Mouse (Mus musculus) adrenal gland, adult 2 months (tissue): ENCODE results near the gene Pik3ip1. TPM values are rescaled to one million over a fixed set of nuclear protein-coding genes. Genes with fewer than 3 reads are reported as not detected.

Experiments
- DNase-seq: peaks from one replicate; pipeline ENCODE4 v3.0.0; 2021
- polyA plus RNA-seq: library from polyadenylated mRNA; depleted of rRNA; stranded (reverse); fragments of >200 nt; gene quantifications from 2 replicates; pipeline ENCODE4 v1.2.3, GENCODE M21; 2012
- total RNA-seq, 2 experiments: library from RNA; stranded (reverse); gene quantifications; 2 replicates each; pipeline ENCODE4 v1.2.3; 2021

The Pik3ip1 gene
- total and polyA plus RNA-seq, 3 experiments: 8.0 to 40.3 (median 14.0) TPM

DNA sequence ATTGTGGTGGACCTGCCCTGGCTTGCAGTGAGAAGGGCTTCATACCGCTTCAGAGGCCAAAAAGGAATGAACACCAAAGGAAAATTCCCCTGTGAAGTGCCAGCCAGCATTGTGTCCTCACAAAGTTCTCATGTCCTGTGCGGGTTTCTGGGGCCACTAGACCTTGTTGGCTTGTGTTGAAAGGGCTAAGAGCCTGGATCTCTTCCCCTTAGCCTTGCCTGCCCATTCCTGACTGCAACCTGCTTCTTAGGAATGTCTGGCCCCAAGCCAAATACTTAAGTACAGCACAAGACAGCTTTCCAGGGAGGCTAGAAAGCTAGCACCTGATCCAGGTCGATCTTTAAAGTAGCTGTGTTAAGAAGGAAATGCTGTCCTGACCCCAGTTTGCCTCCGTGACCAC lies 27.4 kb upstream of the Pik3ip1 start:
- peak; percentile 19 for DNase-seq

GRCm38 (mm10) chr11:3305821-3306220 lies 24.4 kb upstream of the Pik3ip1 start:
- no peak for DNase-seq

GRCm38 (mm10) chr11:3307875-3308274 lies 22.3 kb upstream of the Pik3ip1 start:
- DNase-seq: no peak

DNA sequence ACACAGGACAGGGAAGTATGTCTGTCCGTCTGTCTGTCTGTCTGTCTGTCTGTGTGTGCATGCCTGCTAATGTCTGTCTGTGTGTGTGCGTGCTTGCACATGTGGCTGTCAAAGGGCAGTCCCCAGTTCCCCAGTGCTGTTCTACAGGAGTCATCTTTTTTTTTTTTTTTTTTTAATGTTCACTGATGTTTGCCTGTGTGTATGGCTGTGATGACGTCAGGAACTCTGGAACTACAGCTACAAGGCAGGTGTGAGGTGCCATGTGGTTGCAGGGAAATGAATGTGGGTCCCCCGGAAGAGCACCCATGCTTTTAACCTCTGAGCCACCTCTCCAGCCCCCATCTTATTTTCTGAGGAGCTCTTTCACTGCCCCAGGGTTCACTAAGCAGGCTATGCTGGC lies 20.3 kb upstream of the Pik3ip1 start:
- DNase-seq: no peak

DNA sequence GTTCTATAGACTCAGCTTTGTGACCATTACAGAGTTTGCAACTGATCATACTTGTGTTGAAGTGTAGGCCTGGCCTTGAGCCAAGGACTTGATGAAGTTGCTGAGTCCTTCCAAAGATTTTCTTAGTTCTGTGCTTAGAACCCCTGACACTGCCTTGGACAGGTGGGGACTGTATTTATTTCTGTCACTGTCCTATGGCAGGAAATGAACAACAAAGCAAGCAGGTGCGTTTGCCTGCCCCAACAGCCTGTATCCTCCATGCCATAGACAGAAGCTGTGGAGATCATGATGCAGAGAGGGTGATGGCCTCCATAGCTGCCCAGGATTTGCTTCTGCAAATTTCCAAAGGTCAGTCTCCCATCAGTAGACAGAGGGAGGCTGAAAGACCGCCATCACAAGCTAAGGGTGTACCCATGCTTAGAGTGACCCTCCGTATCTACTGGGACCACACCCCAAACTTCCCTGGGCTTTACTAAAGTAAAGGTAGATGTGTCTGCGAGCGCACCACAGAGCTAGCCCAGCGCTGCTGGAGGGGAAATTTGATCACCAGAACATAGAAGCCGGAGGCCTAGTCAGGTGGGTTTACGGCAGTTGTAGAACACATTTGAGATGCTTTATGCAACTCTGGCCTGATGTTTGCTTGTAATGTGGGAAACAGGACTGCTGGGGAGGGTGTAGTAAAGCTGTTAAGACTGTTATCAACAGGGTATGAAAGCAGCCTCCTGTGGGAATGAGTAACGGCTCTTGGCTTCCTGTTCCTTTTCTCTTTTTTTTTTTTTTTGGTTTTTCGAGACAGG lies 19.2 kb upstream of the Pik3ip1 start:
- no peak for DNase-seq

- no peak for DNase-seq
Measured at GRCm38 (mm10) chr11:3311586-3312347, 18.4 kb upstream of the Pik3ip1 start.

DNA sequence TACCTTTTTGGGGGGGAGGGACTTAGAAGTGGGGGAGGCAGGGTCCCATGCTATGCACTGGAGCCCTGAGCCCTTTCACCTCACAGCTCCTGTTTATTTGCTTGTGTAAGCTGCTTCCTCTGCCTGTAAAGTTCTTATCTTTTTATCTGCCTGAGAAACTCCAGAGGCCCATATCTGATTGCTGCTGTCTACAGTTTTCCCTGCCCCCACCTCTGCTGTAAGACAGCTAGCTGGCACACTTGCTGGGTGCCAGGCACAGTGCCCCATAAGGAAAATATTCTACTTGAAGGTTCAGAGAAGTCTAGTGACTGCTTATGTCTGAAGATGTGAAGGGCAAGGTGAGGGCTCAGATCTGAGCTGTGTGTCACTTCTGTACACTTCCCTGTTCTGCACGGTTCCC lies 16.9 kb upstream of the Pik3ip1 start:
- DNase-seq: no peak

GRCm38 (mm10) chr11:3314148-3314547 lies 16.1 kb upstream of the Pik3ip1 start:
- peak; percentile 68 for DNase-seq

DNA sequence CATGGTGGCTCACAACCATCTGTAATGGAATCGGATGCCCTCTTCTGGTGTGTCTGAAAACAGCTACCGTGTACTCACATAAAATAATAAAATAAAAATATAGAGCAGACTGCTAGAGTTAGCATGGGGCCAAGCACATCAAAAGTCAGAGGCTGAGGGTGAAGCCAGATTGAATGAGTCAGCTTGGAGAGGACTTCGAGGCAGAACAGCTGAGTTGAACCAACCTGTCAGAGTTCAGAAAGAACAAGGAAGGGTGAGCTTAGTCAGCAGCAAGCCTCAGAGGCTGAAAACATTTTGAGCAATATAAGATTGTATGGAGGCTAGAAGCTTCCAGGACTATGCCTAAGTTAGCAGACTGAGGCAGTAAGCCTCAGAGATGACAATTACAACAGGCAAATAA lies 11.9 kb upstream of the Pik3ip1 start:
- no peak for DNase-seq

- no peak for DNase-seq
Measured at GRCm38 (mm10) chr11:3328271-3328670, 1.9 kb upstream of the Pik3ip1 start.

- no peak for DNase-seq
Measured at GRCm38 (mm10) chr11:3328806-3329775, 1.1 kb upstream of the Pik3ip1 start.

GRCm38 (mm10) chr11:3330566-3330965 lies 365 bp downstream of the Pik3ip1 start:
- DNase-seq: peak; percentile 89

DNA sequence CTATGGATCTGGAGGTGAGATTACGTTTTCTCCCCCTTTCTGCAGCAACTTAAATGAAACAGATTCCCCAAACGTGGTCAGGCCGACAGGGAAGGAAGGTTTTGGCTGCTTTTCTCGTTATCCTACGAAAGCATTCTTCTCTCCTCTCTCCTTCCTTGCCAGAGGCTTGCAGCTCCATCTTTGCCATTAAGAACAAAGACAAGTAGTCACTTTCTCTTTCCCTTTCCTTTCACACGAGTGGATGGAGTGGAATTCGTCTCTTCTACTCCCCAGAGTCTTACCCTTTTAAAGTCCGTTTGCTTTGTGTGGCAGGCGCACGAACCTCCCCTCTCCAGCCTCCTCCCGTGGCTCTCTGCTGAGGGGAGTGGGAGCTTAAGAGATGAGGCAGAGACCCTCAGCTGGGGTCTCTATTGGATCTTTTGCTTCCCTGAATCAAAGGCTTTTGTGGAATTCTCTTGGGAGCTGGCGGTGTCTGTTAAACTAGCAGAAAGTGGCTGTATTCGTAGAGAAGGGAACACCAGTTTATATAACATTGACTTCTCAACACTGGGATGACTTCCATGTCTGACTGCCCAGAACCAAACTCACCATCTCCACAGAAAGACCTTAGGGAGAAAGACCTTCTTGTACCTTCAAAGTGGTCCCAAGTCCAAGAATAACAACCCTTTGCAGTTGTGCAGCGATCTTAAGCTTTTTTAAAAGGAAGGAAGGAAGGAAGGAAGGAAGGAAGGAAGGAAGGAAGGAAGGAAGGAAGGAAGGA lies 970 bp downstream of the Pik3ip1 start:
- DNase-seq: no peak

DNA sequence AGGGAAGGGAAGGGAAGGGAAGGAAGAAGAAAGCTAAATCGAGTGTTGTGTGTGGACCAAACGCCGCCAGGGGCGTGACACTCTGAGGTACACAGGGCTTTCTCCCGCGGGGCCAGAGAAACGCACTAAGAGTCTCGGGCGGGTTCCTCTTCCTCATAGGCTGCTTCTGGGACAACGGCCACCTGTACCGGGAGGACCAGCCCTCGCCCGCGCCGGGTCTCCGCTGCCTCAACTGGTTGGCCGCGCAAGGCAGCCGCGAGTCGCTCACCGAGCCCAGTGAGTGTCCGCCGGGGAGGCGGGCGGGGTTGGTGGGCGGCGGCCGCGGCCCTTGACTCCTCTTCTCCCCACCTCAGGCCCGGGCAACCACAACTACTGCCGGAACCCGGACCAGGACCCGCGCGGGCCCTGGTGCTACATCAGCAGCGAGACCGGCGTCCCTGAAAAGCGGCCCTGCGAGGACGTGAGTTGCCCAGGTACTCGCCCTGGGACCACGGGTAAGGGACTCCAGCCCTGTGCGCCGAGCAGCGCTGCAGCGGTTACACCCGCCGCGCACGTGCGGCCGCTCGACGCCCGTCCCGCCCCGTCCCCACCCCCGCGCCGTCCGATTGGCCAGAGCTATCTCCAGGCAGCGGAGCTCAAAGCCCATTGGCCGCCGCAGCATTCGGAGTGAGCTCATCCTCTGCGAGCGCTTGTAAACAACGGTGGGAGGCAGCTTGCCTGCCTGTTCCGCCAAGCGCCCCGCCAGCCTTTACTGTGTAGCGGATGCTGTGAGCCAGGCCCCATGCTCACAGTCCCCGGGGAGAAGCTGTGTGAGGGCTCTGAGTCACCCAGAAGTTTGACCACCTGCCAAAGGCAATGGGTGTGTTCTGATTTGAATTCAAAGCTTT lies 1.8 kb downstream of the Pik3ip1 start:
- DNase-seq: peak; percentile 96

- DNase-seq: no peak
Measured at GRCm38 (mm10) chr11:3333111-3333695, 3.0 kb downstream of the Pik3ip1 start.

- peak; percentile 44 for DNase-seq
Measured at GRCm38 (mm10) chr11:3334141-3334710, 4.0 kb downstream of the Pik3ip1 start.

GRCm38 (mm10) chr11:3334711-3335316 lies 4.6 kb downstream of the Pik3ip1 start:
- no peak for DNase-seq

DNA sequence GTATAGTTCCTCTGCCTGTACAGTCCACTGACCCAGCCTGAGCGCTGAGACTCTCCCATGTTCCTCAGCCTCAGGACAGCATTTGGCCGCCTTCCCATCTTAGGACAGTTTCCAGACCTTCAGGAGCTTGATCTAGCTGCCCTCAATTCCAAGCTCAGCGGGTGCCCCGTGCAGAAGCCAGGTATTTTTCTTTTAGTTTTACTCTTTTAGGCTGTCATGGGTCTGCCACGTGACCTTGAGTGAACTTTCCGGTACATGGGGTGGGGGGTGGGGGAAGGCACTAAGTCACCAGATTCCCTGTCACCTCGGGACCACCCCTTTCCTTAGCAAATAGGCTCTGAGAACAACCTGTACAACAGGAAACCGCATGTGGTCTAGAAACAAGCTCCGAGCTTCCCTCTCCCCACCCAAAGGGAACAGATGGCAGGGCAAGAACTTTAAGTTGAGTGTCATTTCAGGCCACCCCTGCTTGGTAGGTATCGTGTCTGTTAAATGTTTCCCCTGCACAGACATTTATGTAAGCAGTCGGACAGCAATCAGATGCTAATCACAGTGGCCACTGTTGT lies 5.5 kb downstream of the Pik3ip1 start:
- peak; percentile 54 for DNase-seq

- no peak for DNase-seq
Measured at GRCm38 (mm10) chr11:3336602-3337001, 6.4 kb downstream of the Pik3ip1 start.
